Mouse (Mus musculus) CH12.LX (cell line): Measurements from ENCODE around the gene Pik3ca. TPM values are rescaled to one million over a fixed set of nuclear protein-coding genes. Genes with fewer than 3 reads are reported as not detected.

ENCODE experiments used
- DNase-seq: peaks from one replicate; pipeline ENCODE4 v3.0.0-alpha.2; 2013; ENCODE audit errors: extremely low read depth
- H3K27ac ChIP-seq: 2 replicates; pipeline ENCODE4 v1.5.1; 2012; ENCODE audit warnings: low read depth, mild to moderate bottlenecking, control low read depth, moderate library complexity; ENCODE audit not compliant: insufficient read depth
- H3K27me3 ChIP-seq: replicated peaks from 2 replicates; pipeline ENCODE3; 2012; ENCODE audit warnings: inconsistent platforms
- H3K36me3 ChIP-seq, 2 experiments: replicated peaks in 1 of 2; 2 replicates each; pipeline versions ENCODE3 to v1.6.1; 2012; ENCODE audit warnings: inconsistent platforms in 1 of 2, low read length in 1 of 2, mild to moderate bottlenecking in 1 of 2, mixed read lengths in 1 of 2, moderate library complexity in 1 of 2; ENCODE audit not compliant: control insufficient read depth in 1 of 2, insufficient read depth in 1 of 2
- H3K4me1 ChIP-seq, 2 experiments: 2 replicates each; pipeline ENCODE4 v1.6.1; 2012; ENCODE audit warnings: inconsistent platforms in 1 of 2, moderate library complexity in 1 of 2; ENCODE audit not compliant: insufficient read depth in 2 of 2, control insufficient read depth in 1 of 2
- H3K4me2 ChIP-seq: 2 replicates; pipeline ENCODE4 v1.6.1; 2012; ENCODE audit warnings: low read depth, mild to moderate bottlenecking, control low read depth; ENCODE audit not compliant: poor library complexity, insufficient read depth, severe bottlenecking
- H3K4me3 ChIP-seq, 3 experiments: fragments of 150-350 bp in 1 of 3; sonication (generic) in 1 of 3; replicated peaks in 1 of 3; 2 replicates each; pipeline versions ENCODE3 to v1.5.1; 2011 to 2012; ENCODE audit warnings: low read depth in 2 of 3, low read length in 2 of 3, mild to moderate bottlenecking in 2 of 3, moderate library complexity in 2 of 3, control low read depth in 1 of 3, improper control_type of control experiment in 1 of 3, inconsistent platforms in 1 of 3, mixed read lengths in 1 of 3; ENCODE audit not compliant: poor library complexity in 1 of 3
- H3K79me2 ChIP-seq: replicated peaks from 2 replicates; pipeline ENCODE4 v1.6.1; 2012; ENCODE audit warnings: mild to moderate bottlenecking, moderate library complexity; ENCODE audit not compliant: control insufficient read depth, poor library complexity, insufficient read depth, severe bottlenecking; ENCODE audit errors: extremely low read depth
- H3K9ac ChIP-seq: 2 replicates; pipeline ENCODE4 v1.6.1; 2012; ENCODE audit warnings: low read depth, mild to moderate bottlenecking, control low read depth, moderate library complexity; ENCODE audit not compliant: insufficient read depth
- H3K9me3 ChIP-seq: replicated peaks from 2 replicates; pipeline ENCODE3; 2012; ENCODE audit warnings: low read length, inconsistent platforms, mixed read lengths
- BHLHE40 ChIP-seq: IDR thresholded peaks from 2 replicates; pipeline ENCODE4 v1.6.1; 2011; ENCODE audit warnings: mild to moderate bottlenecking, low read depth, low read length, improper control_type of control experiment
- CTCF ChIP-seq, 2 experiments: IDR thresholded peaks in 1 of 2; conservative IDR thresholded peaks in 1 of 2; 2 replicates each; pipeline ENCODE4 v1.5.1; 2011 to 2012; ENCODE audit warnings: low read depth in 2 of 2, low read length in 2 of 2, improper control_type of control experiment in 1 of 2, inconsistent platforms in 1 of 2, mild to moderate bottlenecking in 1 of 2, moderate library complexity in 1 of 2
- E2F4 ChIP-seq: IDR thresholded peaks from 2 replicates; pipeline ENCODE4 v1.6.1; 2011; ENCODE audit warnings: low read depth, low read length, improper control_type of control experiment; ENCODE audit not compliant: insufficient replicate concordance
- ELF1 ChIP-seq: IDR thresholded peaks from 2 replicates; pipeline ENCODE4 v1.6.1; 2014; ENCODE audit warnings: low read depth, mild to moderate bottlenecking, inconsistent platforms, low read length, improper control_type of control experiment
- EP300 ChIP-seq: IDR thresholded peaks from 2 replicates; pipeline ENCODE4 v1.6.1; 2011; ENCODE audit warnings: low read length, improper control_type of control experiment
- GABPA ChIP-seq: IDR thresholded peaks from 2 replicates; pipeline ENCODE4 v1.6.1; 2012; ENCODE audit warnings: low read depth, low read length, improper control_type of control experiment, inconsistent platforms; ENCODE audit not compliant: insufficient replicate concordance
- HCFC1 ChIP-seq: IDR thresholded peaks from 2 replicates; pipeline ENCODE4 v1.6.1; 2012; ENCODE audit warnings: low read depth, mild to moderate bottlenecking, inconsistent platforms, low read length, improper control_type of control experiment
- IRF4 ChIP-seq: IDR thresholded peaks from 2 replicates; pipeline ENCODE4 v1.6.1; 2014; ENCODE audit warnings: low read depth, mild to moderate bottlenecking, inconsistent platforms, low read length, improper control_type of control experiment
- JUN ChIP-seq: IDR thresholded peaks from 2 replicates; pipeline ENCODE4 v1.6.1; 2011; ENCODE audit warnings: low read depth, mild to moderate bottlenecking, low read length, improper control_type of control experiment, moderate library complexity; ENCODE audit not compliant: insufficient read depth
- JUND ChIP-seq: conservative IDR thresholded peaks from 2 replicates; pipeline ENCODE4 v1.6.1; 2011; ENCODE audit warnings: low read depth, low read length, improper control_type of control experiment
- MAFK ChIP-seq: IDR thresholded peaks from 2 replicates; pipeline ENCODE4 v1.6.1; 2011; ENCODE audit warnings: low read length, improper control_type of control experiment; ENCODE audit not compliant: insufficient replicate concordance
- MEF2A ChIP-seq: IDR thresholded peaks from 2 replicates; pipeline ENCODE4 v1.6.1; 2014; ENCODE audit warnings: low read depth, mild to moderate bottlenecking, inconsistent platforms, low read length, improper control_type of control experiment, borderline replicate concordance
- MXI1 ChIP-seq: IDR thresholded peaks from 2 replicates; pipeline ENCODE4 v1.6.1; 2011; ENCODE audit warnings: mild to moderate bottlenecking, low read depth, low read length, improper control_type of control experiment
- MYC ChIP-seq: IDR thresholded peaks from 2 replicates; pipeline ENCODE4 v1.6.1; 2011; ENCODE audit warnings: low read depth, mild to moderate bottlenecking, improper control_type of control experiment, low read length
- NELFE ChIP-seq: IDR thresholded peaks from 2 replicates; pipeline ENCODE4 v1.6.1; 2011; ENCODE audit warnings: low read depth, low read length, improper control_type of control experiment
- NRF1 ChIP-seq: IDR thresholded peaks from 2 replicates; pipeline ENCODE4 v1.6.1; 2014; ENCODE audit warnings: low read depth, mild to moderate bottlenecking, inconsistent platforms, low read length, improper control_type of control experiment, moderate library complexity
- PAX5 ChIP-seq: IDR thresholded peaks from 2 replicates; pipeline ENCODE4 v1.6.1; 2012; ENCODE audit warnings: low read length, inconsistent platforms, mixed read lengths
- POLR2A ChIP-seq: IDR thresholded peaks from 2 replicates; pipeline ENCODE4 v1.6.1; 2011; ENCODE audit warnings: low read depth, mild to moderate bottlenecking, improper control_type of control experiment, low read length
- POLR2AphosphoS2 ChIP-seq: IDR thresholded peaks from 2 replicates; pipeline ENCODE4 v1.6.1; 2011; ENCODE audit warnings: low read depth, low read length, improper control_type of control experiment
- RAD21 ChIP-seq: IDR thresholded peaks from 2 replicates; pipeline ENCODE4 v1.6.1; 2011; ENCODE audit warnings: low read depth, mild to moderate bottlenecking, low read length, improper control_type of control experiment, moderate library complexity
- RCOR1 ChIP-seq: conservative IDR thresholded peaks from 2 replicates; pipeline ENCODE4 v1.6.1; 2012; ENCODE audit warnings: low read depth, mild to moderate bottlenecking, inconsistent platforms, low read length, improper control_type of control experiment
- SIN3A ChIP-seq: IDR thresholded peaks from 2 replicates; pipeline ENCODE4 v1.6.1; 2012; ENCODE audit warnings: low read length, improper control_type of control experiment, inconsistent platforms
- SMC3 ChIP-seq: IDR thresholded peaks from 2 replicates; pipeline ENCODE4 v1.6.1; 2011; ENCODE audit warnings: low read depth, low read length, improper control_type of control experiment
- TBP ChIP-seq: conservative IDR thresholded peaks from 2 replicates; pipeline ENCODE4 v1.6.1; 2011; ENCODE audit warnings: low read depth, low read length, improper control_type of control experiment
- ZC3H11A ChIP-seq: IDR thresholded peaks from 2 replicates; pipeline ENCODE4 v1.6.1; 2012; ENCODE audit warnings: low read depth, mild to moderate bottlenecking, inconsistent platforms, low read length, improper control_type of control experiment
- dilution Hi-C: fragments of 300-500 bp; cut with MboI; formaldehyde crosslinking; loops from 2 replicates; pipeline ENCODE4 v1.14.3; 2020; ENCODE audit warnings: low sequenced_read_pairs; ENCODE audit not compliant: extremely low pct_unique_long_range_greater_than_20kb, extremely low pct_ligation_motif_present
- in situ Hi-C: fragments of 300-500 bp; cut with MboI; formaldehyde crosslinking; loops from 3 replicates; pipeline ENCODE4 v1.14.3; 2019; ENCODE audit warnings: low sequenced_read_pairs, low pct_ligation_motif_present, low pct_unique_long_range_greater_than_20kb, mixed read lengths
- polyA plus RNA-seq: library from polyadenylated mRNA; unstranded; fragments of >175 nt; gene quantifications from 2 replicates; pipeline ENCODE4 v1.2.1, GENCODE M21; 2012; ENCODE audit warnings: low read depth; ENCODE audit not compliant: insufficient read length
- total RNA-seq, 2 experiments: library from RNA; depleted of rRNA; stranded (reverse); fragments of 300-350 nt in 1 of 2; fragments of >200 nt in 1 of 2; gene quantifications; 2 replicates each; pipeline ENCODE4 v1.2.3; 2012 to 2014

The Pik3ca gene
- total and polyA plus RNA-seq, 3 experiments, result 19.1 to 26.5 (median 19.6) TPM

- H3K4me3 ChIP-seq, result no peak overlapping the region
- no peaks in the 10 kb centered on the region for H3K27me3 ChIP-seq
- peaks cover 37% of the 10 kb centered on the region for H3K79me2 ChIP-seq
- H3K27ac ChIP-seq, result no peak overlapping the region
- DNase-seq, result no peak
- in situ Hi-C loops, result no loop called here
- no peaks in the 10 kb centered on the region for H3K9me3 ChIP-seq
- peaks cover 8 to 40% of the 10 kb centered on the region in 2 experiments for H3K4me1 ChIP-seq
- H3K4me2 ChIP-seq, result no peak overlapping the region
- dilution Hi-C loops, result no loop called here
- H3K9ac ChIP-seq, result no peak overlapping the region
- H3K36me3 ChIP-seq, result peaks cover 0 to 9% of the 10 kb centered on the region in 2 experiments
- TF ChIP-seq GABPA (no peak), E2F4 (no peak), HCFC1 (no peak), MXI1 (no peak)
Measured at GRCm38 (mm10) chr3:32412502-32413044, 15.1 kb downstream of the Pik3ca start.

- Histone ChIP-seq H3K36me3 (peaks cover 0 to 9% of the 10 kb centered on the region in 2 experiments), H3K79me2 (peaks cover 38% of the 10 kb centered on the region)
Measured at GRCm38 (mm10) chr3:32414381-32414780, 16.9 kb downstream of the Pik3ca start.

GRCm38 (mm10) chr3:32415370-32416309 lies 18.2 kb downstream of the Pik3ca start:
- H3K9ac ChIP-seq, result no peak overlapping the region
- H3K4me2 ChIP-seq, result no peak overlapping the region
- no peak overlapping the region for H3K27ac ChIP-seq
- H3K79me2 ChIP-seq, result peaks cover 42% of the 10 kb centered on the region
- peaks cover 0 to 9% of the 10 kb centered on the region in 2 experiments for H3K36me3 ChIP-seq
- no peak for TF ChIP-seq MAFK
- TF ChIP-seq NRF1, result no peak
- TF ChIP-seq PAX5, result no peak
- no peak for TF ChIP-seq TBP
- no peak for TF ChIP-seq SMC3
- TF ChIP-seq RCOR1, result no peak
- TF ChIP-seq ZC3H11A, result no peak
- TF ChIP-seq MEF2A, result no peak
- TF ChIP-seq IRF4, result no peak
- no peak for TF ChIP-seq POLR2A
- TF ChIP-seq MYC, result no peak
- no peak for TF ChIP-seq MXI1
- TF ChIP-seq POLR2AphosphoS2, result no peak
- no peak for TF ChIP-seq EP300
- TF ChIP-seq BHLHE40, result no peak
- TF ChIP-seq JUN, result no peak
- no peak for TF ChIP-seq SIN3A
- TF ChIP-seq RAD21, result no peak
- no peak for TF ChIP-seq CTCF (conservative IDR thresholded peaks at IDR 0.05 in 1 of 2, IDR thresholded peaks at IDR 0.05 in 1 of 2; ENCODE audit: low read depth in 2 of 2, low read length in 2 of 2)
- no peaks in the 10 kb centered on the region for H3K27me3 ChIP-seq
- in situ Hi-C loops (no loop called here), dilution Hi-C loops (no loop called here)
- no peak overlapping the region for H3K4me3 ChIP-seq
- peaks cover 10 to 48% of the 10 kb centered on the region in 2 experiments for H3K4me1 ChIP-seq
- no peak for DNase-seq
- H3K9me3 ChIP-seq, result no peaks in the 10 kb centered on the region

More at GRCm38 (mm10) chr3:32414381-32414780, 16.9 kb downstream of the Pik3ca start:
- no peak overlapping the region for H3K9ac ChIP-seq
- no peak overlapping the region for H3K4me2 ChIP-seq
- TF ChIP-seq NELFE (no peak), SMC3 (no peak), POLR2AphosphoS2 (no peak), TBP (no peak), JUND (no peak), ELF1 (no peak), MAFK (no peak)
- H3K27ac ChIP-seq, result no peak overlapping the region
- H3K4me1 ChIP-seq, result peaks cover 4 to 41% of the 10 kb centered on the region in 2 experiments; a peak in 3 of 4 replicates
- no peaks in the 10 kb centered on the region for H3K27me3 ChIP-seq
- no peak overlapping the region for H3K4me3 ChIP-seq
- no peaks in the 10 kb centered on the region for H3K9me3 ChIP-seq
- dilution Hi-C loops (no loop called here), in situ Hi-C loops (no loop called here)
- no peak for DNase-seq
